Comparison of ENCODE assay signal across 22 mouse cellular contexts in genomic region chr10:76779225-76779624, GRCm38 (mm10). TPM values are rescaled to one million over a fixed set of nuclear protein-coding genes. Genes with fewer than 3 reads are reported as not detected.
DNase-seq lines count a peak whose midpoint lies in the region; ATAC-seq and TF ChIP-seq lines count a peak whose summit lies in the region.
"Had no signal": no experiment of that assay in that cellular context is flagged by ENCODE, and none has a peak within 500 bp of the region (broad histone marks: within the 10 kb centered on the region; RNA-seq: fewer than 3 reads in every experiment).

No protein-coding gene starts in this region.

- H3K9me3 ChIP-seq in hindbrain, postnatal 0 days (ENCODE audit: low read length) = no peaks in the 10 kb centered on the region
- no peaks in the 10 kb centered on the region for H3K9me3 ChIP-seq in hindbrain, embryonic 10.5 days
- no peaks in the 10 kb centered on the region for H3K9me3 ChIP-seq in midbrain, postnatal 0 days (ENCODE audit: low read length)
- no peaks in the 10 kb centered on the region for H3K9me3 ChIP-seq in midbrain, embryonic 15.5 days
- H3K9me3 ChIP-seq: embryonic facial prominence, embryonic 10.5 days; embryonic facial prominence, embryonic 12.5 days; forebrain, embryonic 12.5 days; forebrain, embryonic 15.5 days; G1E had no signal

- WGBS in hindbrain, postnatal 0 days = 84% methylated on average over 5 of the region's 5 CpGs
- WGBS in hindbrain, embryonic 10.5 days = 94% methylated on average over 5 of the region's 5 CpGs
- 81% methylated on average over 5 of the region's 5 CpGs for WGBS in midbrain, postnatal 0 days
- 86% methylated on average over 5 of the region's 5 CpGs for WGBS in midbrain, embryonic 15.5 days

- H3K4me3 ChIP-seq in hindbrain, postnatal 0 days (ENCODE audit: low read length) = no peak overlapping the region
- H3K4me3 ChIP-seq in hindbrain, embryonic 10.5 days = no peak overlapping the region
- H3K4me3 ChIP-seq in midbrain, postnatal 0 days (ENCODE audit: low read depth, low read length) = no peak overlapping the region
- no peak overlapping the region for H3K4me3 ChIP-seq in midbrain, embryonic 15.5 days
- H3K4me3 ChIP-seq: embryonic facial prominence, embryonic 10.5 days; embryonic facial prominence, embryonic 12.5 days; forebrain, embryonic 12.5 days; forebrain, embryonic 15.5 days had no signal

- 0 out of 2 replicates have a peak, but pooled peaks cover 3% of the 10 kb centered on the region for H3K36me3 ChIP-seq in hindbrain, postnatal 0 days (ENCODE audit: insufficient read depth, low read length)
- H3K36me3 ChIP-seq in hindbrain, embryonic 10.5 days = peaks cover 12% of the 10 kb centered on the region; the same call in 1 of the 2 replicates
- H3K36me3 ChIP-seq in midbrain, postnatal 0 days (ENCODE audit: insufficient read depth, low read length) = 0 out of 2 replicates have a peak, but pooled peaks cover under 1% of the 10 kb centered on the region
- H3K36me3 ChIP-seq in midbrain, embryonic 15.5 days (replicated peaks) = no peaks in the 10 kb centered on the region
- H3K36me3 ChIP-seq: embryonic facial prominence, embryonic 12.5 days; forebrain, embryonic 12.5 days; forebrain, embryonic 15.5 days; G1E had no signal

- no peak for ATAC-seq in cerebellum, adult (ENCODE audit: insufficient number of reproducible peaks, low FRiP score, low TSS enrichment)
- ATAC-seq in hindbrain, postnatal 0 days = no peak
- ATAC-seq in midbrain, postnatal 0 days (ENCODE audit: low FRiP score) = no peak
- no peak for ATAC-seq in midbrain, embryonic 15.5 days (replicated peaks)
- ATAC-seq: activated CD4-positive, CD25-positive, alpha-beta regulatory T cell, adult 4 months; CD4-positive, CD25-positive, alpha-beta regulatory T cell, adult 4 months; forebrain, embryonic 15.5 days; forebrain, postnatal 0 days; Patski had no signal

- no peak overlapping the region for H3K4me2 ChIP-seq in hindbrain, postnatal 0 days (ENCODE audit: low read depth, low read length)
- no peak overlapping the region for H3K4me2 ChIP-seq in midbrain, postnatal 0 days (ENCODE audit: low read depth, low read length, poor library complexity, severe bottlenecking)
- H3K4me2 ChIP-seq in midbrain, embryonic 15.5 days = no peak overlapping the region
- H3K4me2 ChIP-seq: embryonic facial prominence, embryonic 12.5 days; forebrain, embryonic 12.5 days; forebrain, embryonic 15.5 days had no signal

- H3K27me3 ChIP-seq in hindbrain, postnatal 0 days (ENCODE audit: insufficient read depth, low read length) = no peaks in the 10 kb centered on the region
- H3K27me3 ChIP-seq in hindbrain, embryonic 10.5 days (ENCODE audit: insufficient read depth, poor library complexity, severe bottlenecking) = no peaks in the 10 kb centered on the region
- no peaks in the 10 kb centered on the region for H3K27me3 ChIP-seq in midbrain, postnatal 0 days (ENCODE audit: insufficient read depth, low read length)
- H3K27me3 ChIP-seq in midbrain, embryonic 15.5 days (replicated peaks) = no peaks in the 10 kb centered on the region
- H3K27me3 ChIP-seq: embryonic facial prominence, embryonic 12.5 days; forebrain, embryonic 12.5 days; forebrain, embryonic 15.5 days; Patski had no signal

- H3K9ac ChIP-seq in hindbrain, postnatal 0 days (replicated peaks; ENCODE audit: low read length) = no peak overlapping the region
- H3K9ac ChIP-seq in midbrain, postnatal 0 days (replicated peaks; ENCODE audit: low read length, poor library complexity, severe bottlenecking) = no peak overlapping the region
- H3K9ac ChIP-seq in midbrain, embryonic 15.5 days = no peak overlapping the region
- H3K9ac ChIP-seq: embryonic facial prominence, embryonic 12.5 days; forebrain, embryonic 12.5 days; forebrain, embryonic 15.5 days; forebrain, postnatal 0 days had no signal

- no peaks in the 10 kb centered on the region for H3K4me1 ChIP-seq in hindbrain, postnatal 0 days (ENCODE audit: insufficient read depth, low read length)
- no peaks in the 10 kb centered on the region for H3K4me1 ChIP-seq in hindbrain, embryonic 10.5 days (replicated peaks)
- H3K4me1 ChIP-seq in midbrain, postnatal 0 days (ENCODE audit: insufficient read depth, low read length) = no peaks in the 10 kb centered on the region
- no peaks in the 10 kb centered on the region for H3K4me1 ChIP-seq in midbrain, embryonic 15.5 days
- H3K4me1 ChIP-seq: embryonic facial prominence, embryonic 10.5 days; embryonic facial prominence, embryonic 12.5 days; forebrain, embryonic 12.5 days; forebrain, embryonic 15.5 days had no signal

- TF ChIP-seq CTCF in hindbrain, postnatal 0 days (IDR thresholded peaks at IDR 0.05; ENCODE audit: low read depth) = no peak
- TF ChIP-seq CTCF in midbrain, postnatal 0 days (IDR thresholded peaks at IDR 0.05) = no peak

- H3K27ac ChIP-seq in hindbrain, postnatal 0 days = no peak overlapping the region
- H3K27ac ChIP-seq in hindbrain, embryonic 10.5 days = no peak overlapping the region
- H3K27ac ChIP-seq in midbrain, postnatal 0 days (ENCODE audit: low read depth, low read length) = 0 out of 2 replicates have a peak overlapping the region, but pooled peaks have one; percentile 43
- H3K27ac ChIP-seq in midbrain, embryonic 15.5 days = no peak overlapping the region
- H3K27ac ChIP-seq: embryonic facial prominence, embryonic 10.5 days; embryonic facial prominence, embryonic 12.5 days; forebrain, embryonic 12.5 days; forebrain, embryonic 15.5 days had no signal

- DNase-seq in cerebellum, adult 9-10 months = peak; percentile 50
- DNase-seq in cerebellum, postnatal 14 days = peak; percentile 45 to 53
- no peak for DNase-seq in cerebellum, adult 11 months
- peak; percentile 13 for DNase-seq in hindbrain, postnatal 0 days (ENCODE audit: low spot score)
- no peak for DNase-seq in hindbrain, embryonic 10.5 days (ENCODE audit: low spot score)
- peak; percentile 15 for DNase-seq in midbrain, postnatal 0 days (ENCODE audit: low spot score)
- DNase-seq: adrenal gland, postnatal 10 days; adrenal gland, postnatal 25 days; B cell, adult 2 months; cerebellum, adult 11-12 months; cerebellum, adult 9-11 months had no signal

RNA-seq across cellular contexts. Expression of gene Col6a1, which starts 53.3 kb away (rescaled TPM):
- 33.5 and 39.0 TPM in 2 replicates for total RNA-seq in hindbrain, postnatal 0 days (2014; rRNA removed)
- polyA plus RNA-seq in hindbrain, postnatal 0 days (2015; fragmentation: Nextera tagmentation; extraction: Ambion mirVana) = 23.2 and 27.0 TPM in 2 replicates
- polyA plus RNA-seq in hindbrain, embryonic 10.5 days (2016; fragmentation: Nextera tagmentation; extraction: Ambion mirVana) = 11.4 and 12.6 TPM in 2 replicates
- total RNA-seq in midbrain, postnatal 0 days (2014; rRNA removed) = 32.7 and 36.6 TPM in 2 replicates
- 21.7 and 22.4 TPM in 2 replicates for polyA plus RNA-seq in midbrain, postnatal 0 days (2015; fragmentation: Nextera tagmentation; extraction: Ambion mirVana)
- polyA plus RNA-seq in midbrain, embryonic 15.5 days (2015; fragmentation: Nextera tagmentation; extraction: Ambion mirVana) = 20.0 and 22.1 TPM in 2 replicates
- polyA plus RNA-seq: activated CD4-positive, CD25-positive, alpha-beta regulatory T cell, adult 4 months; CD4-positive, CD25-positive, alpha-beta regulatory T cell, adult 4 months; G1E had no signal

Comparison
In these comparisons a context has a peak if more than half of its experiments do, and no peak if none do; other contexts are left out.
1. DNase-seq: peak in cerebellum, adult 9-10 months (single experiment), cerebellum, postnatal 14 days (2 of 2), hindbrain, postnatal 0 days (single experiment) and midbrain, postnatal 0 days (single experiment); none in cerebellum, adult 11 months (single experiment) and hindbrain, embryonic 10.5 days (single experiment).